Mouse (Mus musculus): ENCODE measurements around the gene Gm6812.
"Not testable (repeated sequence)": the region's sequence is repeated elsewhere in the genome, so short reads cannot be mapped to it uniquely, and the experiment has no call there.

Gm6812 gene

GRCm38 (mm10) chrX:68892953-68893352 is at the start of gene Gm6812:
Gm6812 (minus strand) TSS chrX:68893053.
- DNase-seq = not testable (repeated sequence)

GRCm38 (mm10) chrX:68865145-68865544 is 27.7 kb downstream of the Gm6812 start:
- no peak for DNase-seq

Data from kidney, adult 11 months (tissue).